Mouse (Mus musculus) gonadal fat pad, adult 2 months (tissue): ENCODE results near the gene Nme4. TPM values are rescaled to one million over a fixed set of nuclear protein-coding genes. Genes with fewer than 3 reads are reported as not detected.
A peak's percentile ranks its signal among the peaks of the same experiment; 100 is the strongest.
"Not testable (repeated sequence)": the region's sequence is repeated elsewhere in the genome, so short reads cannot be mapped to it uniquely, and the experiment has no call there.

Experiments used
- DNase-seq: peaks from one replicate; pipeline ENCODE4 v3.0.0-alpha.2; 2012; ENCODE audit warnings: low read depth
- polyA plus RNA-seq: library from polyadenylated mRNA; depleted of rRNA; stranded (reverse); fragments of >200 nt; gene quantifications from 2 replicates; pipeline ENCODE4 v1.2.3, GENCODE M21; 2012

The Nme4 gene
- polyA plus RNA-seq, 1 experiment, result 9.4 TPM

GRCm38 (mm10) chr17:26114061-26114460, 18.7 kb upstream of the Nme4 start:
- DNase-seq, result no peak

DNA sequence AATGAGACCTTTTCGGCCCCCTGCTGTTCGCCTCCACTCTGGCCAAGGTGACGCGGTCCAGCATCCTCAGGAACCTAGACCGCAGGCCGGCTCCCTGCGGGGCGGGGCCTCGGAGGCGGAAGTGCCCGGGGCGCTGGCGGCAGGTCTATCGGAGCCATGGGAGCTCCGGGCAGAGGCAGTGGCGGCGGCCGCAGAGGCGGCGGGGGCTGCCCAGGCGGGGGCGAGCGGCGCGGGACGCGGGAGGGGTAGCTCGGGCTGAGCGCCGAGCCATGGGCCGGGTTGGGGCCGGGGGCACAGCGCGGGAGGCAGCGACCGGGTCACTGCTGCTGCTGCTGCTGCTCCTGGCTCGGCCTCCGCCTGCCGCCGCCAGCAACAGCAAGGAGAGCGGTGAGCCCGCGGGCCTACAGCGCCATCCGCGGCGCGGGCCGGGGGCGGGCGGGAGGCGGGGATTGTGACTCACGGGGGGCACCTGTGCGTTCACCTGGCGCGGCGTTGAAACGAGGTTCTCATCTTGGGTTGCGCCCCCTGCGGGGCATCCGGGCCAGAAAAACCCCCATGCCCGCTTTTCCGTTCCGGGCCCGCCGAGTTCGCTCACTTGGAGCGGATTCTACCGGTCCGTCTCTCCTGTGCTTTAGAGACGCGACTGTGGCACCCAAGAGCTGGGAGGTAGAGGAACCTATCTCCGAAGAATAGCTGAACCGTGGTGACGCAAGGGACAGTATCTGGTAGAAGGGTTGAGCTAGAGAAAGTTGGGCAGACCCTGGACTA, 18.0 kb upstream of the Nme4 start, which contains the start of gene Tmem8:
Gene Tmem8 (plus strand): TSS at position 119 of the 768 bp plus-strand sequence.
- no peak for DNase-seq

- no peak for DNase-seq
Observed at GRCm38 (mm10) chr17:26112751-26113150, 17.3 kb upstream of the Nme4 start.

DNA sequence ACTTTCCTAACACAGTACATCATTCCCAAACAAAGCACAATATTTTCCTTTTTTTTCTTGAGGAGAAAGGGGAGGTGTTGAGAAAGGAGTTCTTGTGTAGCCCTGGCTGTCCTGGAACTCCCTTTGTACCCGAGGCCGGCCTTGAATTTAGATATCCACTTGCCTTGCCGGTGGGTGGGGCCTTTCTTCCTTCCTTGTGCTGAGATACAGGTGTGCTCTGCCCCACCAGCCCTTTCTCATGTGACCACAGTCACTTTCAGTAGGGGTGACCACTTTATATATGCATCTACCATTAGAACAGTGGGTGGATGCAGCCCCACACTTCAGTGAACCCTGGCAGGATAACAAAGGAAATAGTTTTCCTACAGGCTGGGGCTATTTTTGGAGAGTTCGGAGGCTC, 16.3 kb upstream of the Nme4 start:
- DNase-seq, result no peak

DNA sequence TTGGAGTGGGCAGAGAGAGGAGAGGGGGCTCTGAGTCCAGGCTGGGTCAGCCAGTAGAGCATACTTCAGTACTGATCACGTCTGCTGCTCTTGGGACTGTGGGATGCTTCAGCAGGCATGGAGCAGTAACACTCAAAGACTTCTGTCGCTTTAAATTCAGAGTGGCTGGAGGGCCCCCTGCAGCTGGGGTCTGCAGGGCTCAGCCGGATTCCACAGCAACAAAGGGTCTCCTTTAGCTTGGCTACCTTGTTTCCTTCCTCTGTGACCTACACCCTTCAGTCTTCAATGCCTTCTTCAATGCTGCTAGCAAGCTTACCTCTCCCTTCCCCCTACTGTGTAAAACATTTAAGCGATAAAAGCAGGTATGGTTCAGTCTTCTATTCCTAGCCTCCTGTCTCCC, 15.6 kb upstream of the Nme4 start:
- DNase-seq, result no peak

DNA sequence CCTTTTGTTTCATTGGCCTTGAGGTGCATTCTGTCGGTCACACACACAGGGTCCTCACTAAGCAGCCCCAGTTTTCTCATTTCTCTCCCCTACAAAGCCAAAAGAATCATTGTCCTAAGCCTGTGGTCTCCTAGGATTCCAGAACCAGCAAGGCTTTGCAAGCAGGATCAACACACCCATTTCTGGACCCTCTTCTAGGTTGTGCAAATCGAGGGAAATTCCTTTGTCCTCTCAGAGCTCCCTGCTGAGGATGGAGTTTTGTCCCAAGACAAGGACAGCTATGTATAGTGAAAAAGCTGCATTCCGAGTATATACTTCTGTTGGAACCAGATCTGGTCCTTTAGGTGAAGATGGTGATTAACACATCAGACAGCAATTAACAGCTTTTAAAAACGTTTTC, 14.8 kb upstream of the Nme4 start:
- DNase-seq, result no peak

GRCm38 (mm10) chr17:26105619-26106018, 10.2 kb upstream of the Nme4 start:
- DNase-seq, result no peak

DNA sequence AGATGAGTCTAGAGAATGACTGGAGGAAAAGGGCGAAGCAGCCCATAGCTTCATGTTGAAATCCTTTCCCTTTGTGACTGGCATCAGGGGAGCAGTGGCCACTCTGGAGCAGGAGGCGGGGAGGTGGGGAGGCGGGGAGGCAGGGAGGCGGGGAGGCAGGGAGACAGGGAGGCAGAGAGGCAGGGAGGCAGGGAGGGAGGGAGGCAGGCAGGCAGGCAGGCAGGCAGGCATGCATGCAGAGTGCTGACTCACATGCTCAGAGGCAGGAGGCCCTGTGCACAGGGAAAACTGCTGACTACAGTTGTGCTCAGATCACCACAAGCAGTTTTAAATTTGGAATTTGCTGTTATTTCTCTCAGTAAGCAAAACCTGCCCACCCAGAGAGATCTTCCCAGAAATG, 6.1 kb upstream of the Nme4 start:
- DNase-seq, result no peak

- no peak for DNase-seq
Observed at GRCm38 (mm10) chr17:26100166-26100565, 4.8 kb upstream of the Nme4 start.

GRCm38 (mm10) chr17:26099316-26099715, 3.9 kb upstream of the Nme4 start:
- not testable (repeated sequence) for DNase-seq

- no peak for DNase-seq
Observed at GRCm38 (mm10) chr17:26098461-26098860, 3.1 kb upstream of the Nme4 start.

DNA sequence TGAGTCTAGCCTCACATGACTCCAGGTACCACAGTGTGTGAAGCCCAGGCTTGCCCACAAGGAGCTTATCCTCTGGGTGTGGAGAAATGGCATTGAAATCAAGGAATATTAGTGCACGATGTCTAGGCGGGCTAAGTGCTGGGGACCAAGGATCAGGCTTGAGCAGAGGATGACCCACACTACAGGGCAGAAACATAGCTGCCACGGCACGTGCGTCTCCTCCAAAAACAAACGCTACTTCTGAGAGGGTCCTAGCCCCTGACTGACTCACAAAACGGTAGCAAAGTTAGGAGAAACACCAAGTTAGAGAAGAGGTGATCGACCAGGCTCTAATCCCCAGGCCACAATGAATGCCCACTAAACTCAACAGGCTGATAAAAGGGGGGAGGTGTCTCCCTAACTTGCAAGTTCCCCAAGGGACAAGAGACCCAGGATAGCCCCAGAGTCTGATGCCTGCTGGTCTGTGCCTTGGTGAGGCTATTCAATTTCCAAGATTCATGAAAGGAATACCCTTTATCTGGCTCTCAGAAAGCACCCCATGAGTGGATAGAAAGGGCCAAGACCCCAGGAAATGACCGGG, 781 bp downstream of the Nme4 start:
- DNase-seq, result no peak

- DNase-seq, result peak; percentile 65
Observed at GRCm38 (mm10) chr17:26089905-26090632, 5.3 kb downstream of the Nme4 start, which contains the start of gene Decr2. Gene Decr2, minus strand, starts transcription at chr17:26090337.

- no peak for DNase-seq
Observed at GRCm38 (mm10) chr17:26087059-26087564, 8.3 kb downstream of the Nme4 start.

GRCm38 (mm10) chr17:26080867-26081266, 14.5 kb downstream of the Nme4 start:
- no peak for DNase-seq

GRCm38 (mm10) chr17:26078851-26079250, 16.6 kb downstream of the Nme4 start:
- DNase-seq, result no peak

- DNase-seq, result no peak
Observed at GRCm38 (mm10) chr17:26075246-26075645, 20.2 kb downstream of the Nme4 start.

DNA sequence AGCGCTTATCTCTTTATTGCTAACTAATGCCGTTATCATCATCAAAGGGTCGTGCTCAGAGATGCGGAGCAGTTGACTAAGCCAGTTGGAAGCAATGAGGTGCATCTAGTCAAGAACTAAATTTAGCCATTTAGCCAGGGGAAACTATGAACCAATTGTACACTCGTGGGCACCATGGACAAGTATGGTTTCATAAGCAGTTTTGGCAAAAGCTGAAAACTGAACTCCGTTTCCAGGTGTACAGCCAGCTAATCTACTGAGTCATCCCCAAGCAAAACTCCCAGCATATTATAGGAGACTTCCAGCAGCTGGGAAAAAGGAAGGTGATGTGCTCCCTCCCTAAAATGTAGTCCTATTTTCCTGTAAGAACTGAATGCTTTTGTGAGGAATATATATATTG, 25.3 kb downstream of the Nme4 start:
- DNase-seq, result no peak

GRCm38 (mm10) chr17:26068831-26069739, 26.3 kb downstream of the Nme4 start, which contains the start of gene Rab11fip3:
Gene Rab11fip3, minus strand, starts transcription at chr17:26069555.
- DNase-seq, result no peak

DNA sequence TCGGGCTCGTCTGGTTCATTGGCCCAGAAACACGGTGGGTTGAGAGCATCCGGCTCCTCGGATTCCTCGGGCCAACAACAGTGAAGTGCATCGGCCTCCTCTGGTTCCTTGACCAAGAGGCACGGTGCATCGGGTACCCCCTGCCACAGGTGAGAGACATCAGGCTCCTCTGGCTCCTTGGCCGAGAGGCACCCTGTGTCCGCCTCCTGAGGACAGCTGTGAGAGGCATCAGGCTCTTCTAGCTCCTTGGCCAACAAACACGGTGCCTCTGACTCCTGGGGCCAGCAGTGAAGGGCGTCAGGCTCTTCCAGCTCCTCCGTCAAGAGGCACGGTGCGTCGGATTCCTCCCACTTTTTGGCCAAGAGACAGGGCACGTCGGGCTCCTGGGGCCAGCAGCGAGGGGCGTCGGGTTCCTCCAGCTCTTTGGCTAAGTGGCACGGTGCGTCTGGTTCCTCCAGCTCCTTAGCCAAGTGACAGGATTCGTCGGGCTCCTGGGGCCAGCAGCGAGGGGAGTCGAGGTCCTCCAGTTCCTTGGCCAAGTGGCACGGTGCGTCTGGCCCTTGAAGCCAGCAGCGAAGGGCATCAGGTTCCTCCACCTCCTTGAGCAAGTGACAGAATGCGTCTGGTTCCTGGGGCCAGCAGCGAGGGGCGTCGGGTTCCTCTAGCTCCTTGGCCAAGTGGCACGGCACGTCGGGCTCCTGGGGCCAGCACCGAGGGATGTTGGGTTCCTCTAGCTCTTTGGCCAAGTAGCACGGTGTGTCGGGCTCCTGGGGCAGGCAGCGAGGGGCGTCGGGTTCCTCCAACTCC, 27.2 kb downstream of the Nme4 start:
- no peak for DNase-seq
